Mouse (Mus musculus) G1E (cell line): ENCODE results near the gene E330009J07Rik.

ENCODE experiments used
- CTCF ChIP-seq: IDR thresholded peaks from 2 replicates; pipeline ENCODE4 v1.5.1; 2012; ENCODE audit warnings: low read depth, low read length, inconsistent platforms, mixed read lengths
- GATA2 ChIP-seq: IDR thresholded peaks from 2 replicates; pipeline ENCODE4 v1.6.1; 2012; ENCODE audit warnings: low read depth, low read length, inconsistent platforms, borderline replicate concordance
- POLR2AphosphoS5 ChIP-seq: IDR thresholded peaks from 2 replicates; pipeline ENCODE4 v1.6.1; 2012; ENCODE audit warnings: low read depth, low read length, inconsistent platforms; ENCODE audit not compliant: insufficient replicate concordance

GRCm38 (mm10) chr6:40393213-40393612 lies 42.7 kb downstream of the E330009J07Rik start:
- TF ChIP-seq CTCF (peak; percentile 31; the same call in 1 of the 2 replicates), GATA2 (no peak), POLR2AphosphoS5 (no peak)
